Mouse (Mus musculus) liver, embryonic 15.5 days (tissue): ENCODE data around the gene Zmym2. TPM values are rescaled to one million over a fixed set of nuclear protein-coding genes. Genes with fewer than 3 reads are reported as not detected.
A peak's percentile ranks its signal among the peaks of the same experiment; 100 is the strongest.
"Not testable (repeated sequence)": the region's sequence is repeated elsewhere in the genome, so short reads cannot be mapped to it uniquely, and the experiment has no call there.

Source experiments
- ATAC-seq: fragments of 200-750 bp; cut with Nextera tagmentation; 2 replicates; pipeline ENCODE4 v1.8.0; 2017; ENCODE audit warnings: moderate number of reproducible peaks, mild to moderate bottlenecking, moderate library complexity; ENCODE audit not compliant: insufficient read depth
- H3K27ac ChIP-seq: fragments of 300-500 bp; sonication (generic); replicated peaks from 2 replicates; pipeline ENCODE4 v1.5.1; 2015; ENCODE audit warnings: mild to moderate bottlenecking, inconsistent platforms
- H3K27me3 ChIP-seq: fragments of 300-500 bp; sonication (generic); 2 replicates; pipeline ENCODE4 v1.6.1; 2015; ENCODE audit warnings: mild to moderate bottlenecking, inconsistent platforms
- H3K36me3 ChIP-seq: fragments of 300-500 bp; sonication (generic); replicated peaks from 2 replicates; pipeline ENCODE4 v1.6.1; 2015; ENCODE audit warnings: moderate library complexity, mild to moderate bottlenecking, inconsistent platforms
- H3K4me1 ChIP-seq: fragments of 300-500 bp; sonication (generic); replicated peaks from 2 replicates; pipeline ENCODE4 v1.6.1; 2015; ENCODE audit warnings: inconsistent platforms
- H3K4me2 ChIP-seq: fragments of 300-500 bp; sonication (generic); 2 replicates; pipeline ENCODE4 v1.6.1; 2015; ENCODE audit warnings: moderate library complexity, mild to moderate bottlenecking, inconsistent platforms
- H3K4me3 ChIP-seq: fragments of 300-500 bp; sonication (generic); replicated peaks from 2 replicates; pipeline ENCODE4 v1.5.1; 2015; ENCODE audit warnings: mild to moderate bottlenecking, inconsistent platforms
- H3K9ac ChIP-seq: fragments of 300-500 bp; sonication (generic); 2 replicates; pipeline ENCODE4 v1.6.1; 2015; ENCODE audit warnings: moderate library complexity, mild to moderate bottlenecking, inconsistent platforms
- H3K9me3 ChIP-seq: fragments of 300-500 bp; sonication (generic); replicated peaks from 2 replicates; pipeline ENCODE4 v1.6.1; 2016; ENCODE audit warnings: inconsistent platforms
- WGBS: fragments of 180-500 bp; shearing (Covaris S2); methylation state at CpG from one replicate; pipeline ENCODE4 v1.1.7; 2015; ENCODE audit warnings: mixed read lengths; ENCODE audit not compliant: insufficient replicate concordance; 5-methylcytosine and 5-hydroxymethylcytosine counted together
- polyA plus RNA-seq: library from polyadenylated mRNA; unstranded; fragments of >200 nt; fragmentation: Nextera tagmentation; extraction: Ambion mirVana; gene quantifications from 2 replicates; pipeline ENCODE4 v1.2.1, GENCODE M21; 2015

Gene Zmym2
- polyA plus RNA-seq, 1 experiment from 2014 or later: 7.9 TPM

DNA sequence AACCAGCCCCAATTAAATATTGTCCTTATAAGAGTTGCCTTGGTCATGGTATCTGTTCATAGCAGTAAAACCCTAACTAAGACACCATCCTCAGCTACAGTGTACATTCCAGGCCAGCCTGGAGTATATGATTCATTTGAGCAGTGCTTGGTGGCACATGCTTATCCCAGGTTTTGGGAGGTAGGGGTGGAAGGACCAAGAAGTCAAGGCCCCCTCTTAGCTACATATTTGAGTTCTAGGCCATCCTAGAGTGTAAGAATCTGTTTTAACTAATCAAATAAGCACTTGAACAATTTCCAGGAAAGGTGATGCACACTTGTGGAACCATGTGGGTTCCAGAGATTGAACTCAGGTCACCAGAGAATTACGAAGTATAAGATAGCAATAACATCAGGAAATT is 3.0 kb upstream of the Zmym2 start:
- Histone ChIP-seq H3K4me3 (no peak overlapping the region), H3K4me1 (peaks cover 20% of the 10 kb centered on the region), H3K36me3 (no peaks in the 10 kb centered on the region), H3K4me2 (no peak overlapping the region), H3K9me3 (no peaks in the 10 kb centered on the region), H3K9ac (no peak overlapping the region), H3K27ac (no peak overlapping the region), H3K27me3 (no peaks in the 10 kb centered on the region)
- ATAC-seq: no peak
- WGBS: 74% methylated on average over 1 of the region's 1 CpGs

DNA sequence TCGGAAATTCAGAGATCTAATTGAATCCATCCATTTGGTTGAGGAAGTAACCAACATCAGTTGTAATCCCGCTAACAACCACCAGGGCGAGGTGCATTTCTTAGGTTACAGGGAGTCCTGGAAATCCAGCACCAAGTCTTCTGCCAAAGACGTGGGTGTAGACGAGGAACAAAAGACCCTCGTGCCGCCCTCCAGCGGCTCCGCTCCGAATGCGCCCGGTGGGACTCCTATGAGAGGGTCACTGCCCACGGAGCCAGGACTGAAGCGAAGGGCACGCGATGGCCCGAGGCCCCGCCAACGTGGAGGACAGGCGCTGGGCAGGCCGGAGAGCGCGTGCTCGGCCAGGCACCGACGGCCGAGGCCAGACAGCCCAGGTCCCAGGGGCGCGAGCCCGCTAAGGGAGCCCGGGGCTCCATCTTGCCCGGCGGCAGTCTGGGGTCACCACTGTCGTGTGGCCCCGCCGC is 1.1 kb upstream of the Zmym2 start:
- Histone ChIP-seq H3K9me3 (no peaks in the 10 kb centered on the region), H3K4me2 (peak overlapping the region; percentile 98), H3K27ac (peak overlapping the region; percentile 77), H3K9ac (peak overlapping the region; percentile 62), H3K4me3 (peak overlapping the region; percentile 78), H3K36me3 (peaks cover 7% of the 10 kb centered on the region; the same call in 1 of the 2 replicates), H3K4me1 (peaks cover 23% of the 10 kb centered on the region), H3K27me3 (no peaks in the 10 kb centered on the region)
- WGBS: 1% methylated on average over 36 of the region's 36 CpGs
- ATAC-seq: peak; percentile 8

DNA sequence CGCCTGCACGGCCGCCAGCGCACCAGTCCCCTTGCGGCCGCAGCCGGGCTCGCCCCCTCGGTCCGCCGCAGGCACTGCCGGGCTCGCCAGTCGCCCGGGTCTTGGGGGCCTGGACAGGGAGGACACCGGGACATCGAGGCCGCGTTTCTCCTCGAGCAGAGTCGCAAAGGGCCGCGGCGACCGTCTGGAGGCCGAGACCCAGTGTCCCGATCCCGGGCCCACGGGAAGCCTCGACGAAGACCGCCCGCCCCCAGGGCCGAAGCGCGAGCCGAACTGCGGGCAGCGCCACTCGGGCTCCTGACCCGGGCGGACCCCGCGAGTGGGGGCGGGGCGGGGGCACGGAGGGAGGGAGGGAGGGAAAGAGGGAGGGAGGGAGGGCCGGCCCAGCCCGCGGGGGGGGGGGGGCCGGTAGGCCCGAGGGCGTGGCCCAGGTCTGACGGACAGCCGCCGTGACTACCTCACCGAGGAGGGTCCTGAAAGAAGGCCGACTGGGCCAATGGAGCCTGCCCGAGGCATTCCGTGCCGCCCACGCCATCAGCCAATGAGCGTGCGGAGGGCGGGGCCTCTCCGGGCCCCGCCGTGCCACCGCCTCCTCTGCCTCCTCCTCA is 363 bp upstream of the Zmym2 start:
- peak; percentile 95 for ATAC-seq
- peaks cover 23% of the 10 kb centered on the region for H3K4me1 ChIP-seq
- H3K4me3 ChIP-seq: peak overlapping the region; percentile 78
- H3K4me2 ChIP-seq: peak overlapping the region; percentile 98
- H3K27ac ChIP-seq: peak overlapping the region; percentile 82
- not testable (repeated sequence) for H3K27me3 ChIP-seq, H3K9me3 ChIP-seq, H3K36me3 ChIP-seq
- H3K9ac ChIP-seq: peak overlapping the region; percentile 75
- WGBS: under 1% methylated on average over 53 of the region's 69 CpGs

DNA sequence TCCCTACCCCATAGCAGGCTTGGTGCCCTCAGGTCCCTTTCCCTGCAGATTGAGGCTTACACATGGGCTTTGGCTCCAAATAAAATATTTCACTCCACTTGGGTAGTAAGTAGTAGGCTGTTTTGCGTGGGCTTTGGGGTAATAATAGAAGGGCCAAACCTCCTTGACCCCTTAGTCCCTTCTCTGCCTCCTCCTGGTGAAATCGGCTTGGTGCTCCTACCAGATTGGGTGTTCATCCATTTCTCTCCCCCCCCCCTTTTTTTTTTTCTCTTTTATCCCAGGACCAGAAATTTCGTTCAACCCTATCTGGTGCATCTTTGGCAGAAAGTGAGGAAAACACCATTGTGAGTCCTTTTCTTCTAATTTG is 1.0 kb downstream of the Zmym2 start:
- H3K4me3 ChIP-seq: peak overlapping the region; percentile 84
- ATAC-seq: no peak
- peak overlapping the region; percentile 78 for H3K9ac ChIP-seq
- H3K4me2 ChIP-seq: peak overlapping the region; percentile 92
- peaks cover 10% of the 10 kb centered on the region; the same call in 1 of the 2 replicates for H3K36me3 ChIP-seq
- peaks cover 23% of the 10 kb centered on the region for H3K4me1 ChIP-seq
- H3K9me3 ChIP-seq: no peaks in the 10 kb centered on the region
- H3K27me3 ChIP-seq: no peaks in the 10 kb centered on the region
- 0% methylated on average over 3 of the region's 3 CpGs for WGBS
- H3K27ac ChIP-seq: peak overlapping the region; percentile 93

DNA sequence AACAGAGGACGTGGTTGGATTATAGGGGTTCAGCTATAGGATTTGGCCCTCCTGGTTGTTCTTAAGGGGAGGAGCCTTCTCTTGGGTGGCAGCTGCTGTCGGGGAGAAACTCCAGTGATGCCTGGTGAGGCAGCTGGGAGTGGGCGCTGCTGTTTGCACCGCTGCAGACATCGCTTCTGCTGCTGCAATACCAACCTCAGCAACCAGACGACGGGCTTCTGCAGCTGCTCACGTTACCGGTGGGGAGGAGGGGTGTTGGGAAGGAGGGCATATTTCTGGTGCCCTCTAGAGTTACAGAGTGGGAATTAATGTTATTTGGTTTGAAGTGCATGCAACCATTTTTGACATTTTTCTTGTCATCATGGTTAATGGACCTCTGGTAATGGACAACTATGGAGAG is 1.4 kb downstream of the Zmym2 start:
- H3K9ac ChIP-seq: peak overlapping the region; percentile 78
- peak overlapping the region; percentile 92 for H3K4me2 ChIP-seq
- no peak for ATAC-seq
- peak overlapping the region; percentile 84 for H3K4me3 ChIP-seq
- H3K9me3 ChIP-seq: no peaks in the 10 kb centered on the region
- H3K36me3 ChIP-seq: peaks cover 10% of the 10 kb centered on the region; the same call in 1 of the 2 replicates
- H3K27me3 ChIP-seq: no peaks in the 10 kb centered on the region
- WGBS: 0% methylated on average over 9 of the region's 9 CpGs
- H3K4me1 ChIP-seq: peaks cover 23% of the 10 kb centered on the region
- peak overlapping the region; percentile 93 for H3K27ac ChIP-seq

DNA sequence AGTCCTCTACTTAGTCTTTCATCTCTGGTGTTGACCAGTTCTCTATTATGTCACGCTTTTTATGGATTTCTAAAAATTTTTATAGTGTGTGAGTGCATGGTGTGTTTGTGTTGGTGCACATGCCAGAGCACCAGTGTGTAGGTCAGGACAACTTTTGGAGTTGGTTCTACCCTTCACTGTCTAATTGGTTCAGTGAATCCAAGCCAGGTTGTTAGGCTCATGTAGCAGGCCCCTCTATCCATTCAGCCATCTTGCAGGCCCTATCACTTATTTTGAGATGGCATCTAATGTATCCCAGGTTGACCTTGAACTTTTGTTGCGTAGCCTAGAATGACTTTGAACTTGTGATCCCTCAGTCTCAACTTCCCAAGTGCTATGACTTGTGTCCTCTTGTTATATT is 2.0 kb downstream of the Zmym2 start:
- Histone ChIP-seq H3K4me3 (peak overlapping the region; percentile 84), H3K4me1 (peaks cover 26% of the 10 kb centered on the region), H3K36me3 (peaks cover 10% of the 10 kb centered on the region; the same call in 1 of the 2 replicates), H3K4me2 (peak overlapping the region; percentile 92), H3K9ac (no peak overlapping the region), H3K27ac (no peak overlapping the region), H3K9me3 (no peaks in the 10 kb centered on the region), H3K27me3 (no peaks in the 10 kb centered on the region)
- no peak for ATAC-seq
- 58% methylated on average over 2 of the region's 2 CpGs for WGBS

DNA sequence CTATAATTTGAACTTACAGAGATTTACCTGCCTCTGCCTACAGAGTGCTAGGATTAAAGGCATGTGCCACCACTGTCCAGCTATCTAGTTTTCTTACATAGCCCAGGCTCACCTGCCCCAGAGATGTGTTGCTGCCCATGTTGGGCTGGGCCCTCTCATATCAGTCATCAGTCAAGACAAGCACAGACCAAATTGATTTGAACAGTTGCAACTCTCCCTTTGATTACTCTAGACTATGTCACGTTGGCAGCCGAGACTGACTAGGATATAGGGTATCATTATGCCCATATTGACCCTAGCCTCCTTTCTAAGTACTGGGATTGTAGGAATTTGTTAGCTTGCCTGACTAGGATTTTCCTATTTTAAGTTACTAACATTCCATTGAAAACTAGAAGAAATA is 8.0 kb downstream of the Zmym2 start:
- Histone ChIP-seq H3K27ac (no peak overlapping the region), H3K9me3 (no peaks in the 10 kb centered on the region), H3K4me1 (0 out of 2 replicates have a peak, but pooled peaks cover 6% of the 10 kb centered on the region), H3K36me3 (peaks cover 10% of the 10 kb centered on the region; the same call in 1 of the 2 replicates), H3K9ac (no peak overlapping the region), H3K4me3 (no peak overlapping the region), H3K27me3 (no peaks in the 10 kb centered on the region), H3K4me2 (no peak overlapping the region)
- WGBS: 59% methylated on average over 2 of the region's 2 CpGs
- ATAC-seq: no peak

DNA sequence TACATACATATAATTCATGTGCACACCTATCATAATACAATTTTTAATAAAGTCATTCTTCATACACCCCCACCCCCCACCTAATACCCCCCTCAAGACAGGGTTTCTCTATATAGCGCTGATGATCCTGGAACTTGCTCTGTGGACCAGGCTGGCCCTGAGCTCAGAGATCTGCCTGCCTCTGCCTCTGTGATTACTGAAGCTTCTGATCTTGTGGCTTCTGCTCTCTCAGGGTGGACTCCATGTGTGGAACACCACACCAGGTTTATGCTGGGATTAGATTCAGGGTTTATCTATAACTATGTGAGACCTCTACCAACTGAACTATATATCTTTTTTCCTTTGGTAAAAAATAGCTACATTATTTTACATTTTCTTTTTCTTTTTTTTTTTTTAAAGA is 10.1 kb downstream of the Zmym2 start:
- Histone ChIP-seq H3K27ac (no peak overlapping the region), H3K4me2 (no peak overlapping the region), H3K27me3 (no peaks in the 10 kb centered on the region), H3K36me3 (peaks cover 4% of the 10 kb centered on the region; the same call in 1 of the 2 replicates), H3K4me3 (no peak overlapping the region), H3K4me1 (0 out of 2 replicates have a peak, but pooled peaks cover 6% of the 10 kb centered on the region), H3K9ac (no peak overlapping the region), H3K9me3 (no peaks in the 10 kb centered on the region)
- ATAC-seq: no peak
- 94% methylated on average over 1 of the region's 1 CpGs for WGBS

DNA sequence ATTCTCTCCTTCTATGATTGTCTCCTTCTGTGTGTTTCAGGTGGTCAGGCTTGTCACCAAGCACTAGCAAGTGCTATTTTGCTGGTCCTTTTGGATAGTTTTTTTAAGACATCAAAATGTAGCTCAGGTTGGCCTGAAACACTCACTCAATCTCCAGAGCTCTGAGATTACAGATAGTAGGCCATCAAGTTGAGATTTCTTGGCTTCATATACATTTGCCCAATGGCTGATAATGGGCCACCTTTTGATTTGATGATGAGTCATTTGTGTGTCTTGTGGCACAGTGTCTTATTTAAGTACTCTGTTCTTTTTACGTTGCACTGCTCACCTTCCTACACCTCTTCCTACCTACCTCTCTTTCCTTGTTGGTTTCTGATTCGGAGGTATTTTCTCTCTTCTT is 11.0 kb downstream of the Zmym2 start:
- H3K27ac ChIP-seq: no peak overlapping the region
- WGBS: 85% methylated on average over 2 of the region's 2 CpGs
- no peak for ATAC-seq
- no peaks in the 10 kb centered on the region for H3K9me3 ChIP-seq
- no peak overlapping the region for H3K4me2 ChIP-seq
- 0 out of 2 replicates have a peak, but pooled peaks cover 6% of the 10 kb centered on the region for H3K4me1 ChIP-seq
- peaks cover 4% of the 10 kb centered on the region; the same call in 1 of the 2 replicates for H3K36me3 ChIP-seq
- H3K27me3 ChIP-seq: no peaks in the 10 kb centered on the region
- H3K4me3 ChIP-seq: no peak overlapping the region
- H3K9ac ChIP-seq: no peak overlapping the region

DNA sequence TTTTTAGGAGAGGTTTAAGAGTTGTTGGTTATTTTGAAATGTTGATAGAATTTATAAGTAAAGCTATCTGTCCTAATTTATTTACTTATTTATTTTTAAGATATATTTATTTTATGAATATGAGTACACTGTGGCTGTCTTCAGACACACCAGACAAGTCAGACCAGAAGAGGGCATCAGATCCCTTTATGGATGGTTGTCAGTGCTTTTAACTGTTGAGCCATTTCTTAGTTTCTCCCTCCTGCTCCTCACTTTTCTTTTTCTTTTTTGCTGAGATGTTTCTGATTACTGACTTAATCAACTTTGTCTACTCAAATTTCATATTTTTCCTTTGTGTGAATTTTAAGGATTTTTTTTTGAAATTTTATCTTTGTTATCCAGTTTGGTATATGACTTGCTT is 13.2 kb downstream of the Zmym2 start:
- H3K9me3 ChIP-seq: no peaks in the 10 kb centered on the region
- H3K4me2 ChIP-seq: no peak overlapping the region
- no peaks in the 10 kb centered on the region for H3K27me3 ChIP-seq
- no peak overlapping the region for H3K27ac ChIP-seq
- H3K36me3 ChIP-seq: peaks cover 8% of the 10 kb centered on the region
- H3K4me1 ChIP-seq: peaks cover 4% of the 10 kb centered on the region; the same call in 1 of the 2 replicates
- H3K4me3 ChIP-seq: no peak overlapping the region
- ATAC-seq: no peak
- H3K9ac ChIP-seq: no peak overlapping the region

DNA sequence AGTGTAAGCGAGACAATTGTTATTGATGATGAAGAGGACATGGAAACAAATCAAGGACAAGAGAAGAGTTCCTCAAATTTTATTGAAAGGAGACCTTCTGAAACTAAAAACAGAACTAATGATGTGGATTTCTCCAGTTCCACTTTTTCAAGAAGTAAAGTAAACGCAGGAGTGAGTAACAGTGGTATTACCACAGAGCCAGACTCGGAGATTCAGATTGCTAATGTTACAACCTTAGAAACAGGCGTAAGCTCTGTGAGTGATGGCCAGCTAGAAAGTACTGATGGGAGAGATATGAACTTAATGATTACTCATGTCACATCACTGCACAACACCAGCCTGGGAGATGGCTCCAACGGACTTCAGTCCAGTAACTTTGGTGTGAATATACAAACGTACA is 16.6 kb downstream of the Zmym2 start:
- Histone ChIP-seq H3K36me3 (peaks cover 10% of the 10 kb centered on the region), H3K27me3 (no peaks in the 10 kb centered on the region), H3K9ac (no peak overlapping the region), H3K27ac (no peak overlapping the region), H3K4me1 (peaks cover 4% of the 10 kb centered on the region; the same call in 1 of the 2 replicates), H3K9me3 (no peaks in the 10 kb centered on the region), H3K4me3 (no peak overlapping the region), H3K4me2 (no peak overlapping the region)
- 73% methylated on average over 6 of the region's 6 CpGs for WGBS
- no peak for ATAC-seq

DNA sequence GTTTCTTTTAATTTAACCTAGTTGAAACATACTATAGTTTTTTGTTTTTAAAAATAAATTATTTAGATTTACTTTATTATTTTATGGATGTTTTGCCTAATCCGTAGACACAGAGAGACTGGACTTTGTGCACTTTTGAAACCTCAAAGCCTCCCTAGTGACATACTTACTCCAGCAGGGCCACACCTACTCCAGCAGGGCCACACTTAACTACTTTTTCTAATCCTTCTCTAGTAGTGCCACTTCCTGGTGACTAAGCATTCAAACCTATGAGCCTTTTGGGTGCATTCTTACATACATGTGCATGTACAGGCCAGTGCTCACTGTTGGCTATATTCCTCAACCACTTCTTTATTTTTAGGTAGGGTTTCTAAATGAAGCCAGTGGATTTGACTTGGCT is 19.2 kb downstream of the Zmym2 start:
- H3K4me3 ChIP-seq: no peak overlapping the region
- no peak overlapping the region for H3K4me2 ChIP-seq
- H3K9ac ChIP-seq: no peak overlapping the region
- peaks cover 10% of the 10 kb centered on the region for H3K36me3 ChIP-seq
- no peaks in the 10 kb centered on the region for H3K27me3 ChIP-seq
- no peak for ATAC-seq
- H3K27ac ChIP-seq: no peak overlapping the region
- 64% methylated on average over 1 of the region's 1 CpGs for WGBS
- H3K4me1 ChIP-seq: peaks cover 4% of the 10 kb centered on the region; the same call in 1 of the 2 replicates
- H3K9me3 ChIP-seq: no peaks in the 10 kb centered on the region
